Mouse (Mus musculus) c-Kit-negative CD71-positive TER-119-positive erythroid progenitor cells, embryonic 14.5 days (primary cell): ENCODE results near the gene Bcl6b.

Experiments used
- DNase-seq: peaks from one replicate; pipeline ENCODE4 v3.0.0-alpha.2; 2013; ENCODE audit warnings: low read depth, low spot score

The Bcl6b gene

GRCm38 (mm10) chr11:70234037-70234436, 4.4 kb upstream of the Bcl6b start:
- no peak for DNase-seq

- no peak for DNase-seq
Observed at GRCm38 (mm10) chr11:70233016-70233415, 3.4 kb upstream of the Bcl6b start.

GRCm38 (mm10) chr11:70232546-70232945, 2.9 kb upstream of the Bcl6b start:
- no peak for DNase-seq

GRCm38 (mm10) chr11:70230239-70230727, 685 bp upstream of the Bcl6b start:
- peak; percentile 79 for DNase-seq

- peak; percentile 83 for DNase-seq
Observed at GRCm38 (mm10) chr11:70228828-70229227, 770 bp downstream of the Bcl6b start.

- no peak for DNase-seq
Observed at GRCm38 (mm10) chr11:70227661-70228245, 1.8 kb downstream of the Bcl6b start.

- no peak for DNase-seq
Observed at GRCm38 (mm10) chr11:70227126-70227525, 2.5 kb downstream of the Bcl6b start.

GRCm38 (mm10) chr11:70226602-70226890, 3.1 kb downstream of the Bcl6b start:
- DNase-seq: no peak

- no peak for DNase-seq
Observed at GRCm38 (mm10) chr11:70225798-70226601, 3.6 kb downstream of the Bcl6b start.

GRCm38 (mm10) chr11:70223724-70224123, 5.9 kb downstream of the Bcl6b start:
- no peak for DNase-seq

GRCm38 (mm10) chr11:70221603-70222500, 7.7 kb downstream of the Bcl6b start:
- peak; percentile 68 for DNase-seq

GRCm38 (mm10) chr11:70220731-70221602, 8.6 kb downstream of the Bcl6b start, which contains the start of gene Slc16a13:
Gene Slc16a13 (minus strand): TSS chr11:70221064.
- peak; percentile 77 for DNase-seq

GRCm38 (mm10) chr11:70220323-70220722, 9.3 kb downstream of the Bcl6b start:
- no peak for DNase-seq

- no peak for DNase-seq
Observed at GRCm38 (mm10) chr11:70219873-70220272, 9.7 kb downstream of the Bcl6b start.

- DNase-seq: no peak
Observed at GRCm38 (mm10) chr11:70218741-70219470, 10.7 kb downstream of the Bcl6b start.

GRCm38 (mm10) chr11:70218039-70218438, 11.6 kb downstream of the Bcl6b start:
- no peak for DNase-seq

GRCm38 (mm10) chr11:70216103-70216502, 13.5 kb downstream of the Bcl6b start:
- DNase-seq: no peak

- DNase-seq: no peak
Observed at GRCm38 (mm10) chr11:70215301-70215700, 14.3 kb downstream of the Bcl6b start.

GRCm38 (mm10) chr11:70214856-70215209, 14.8 kb downstream of the Bcl6b start:
- DNase-seq: no peak

- no peak for DNase-seq
Observed at GRCm38 (mm10) chr11:70214191-70214855, 15.3 kb downstream of the Bcl6b start.
